Mouse (Mus musculus): ENCODE data around the gene Krt28. TPM values are rescaled to one million over a fixed set of nuclear protein-coding genes. Genes with fewer than 3 reads are reported as not detected.

Krt28 gene
- total and polyA plus RNA-seq, 2 experiments from 2014 or later: 0.10 to 3.1 TPM

GRCm38 (mm10) chr11:99337866-99338265, 36.8 kb downstream of the Krt28 start, which contains the start of gene Krt26:
TSS of gene Krt26 (minus strand) at chr11:99337966.
- H3K27me3 ChIP-seq (ENCODE audit: control insufficient read depth, insufficient read depth, low read length): no peaks in the 10 kb centered on the region
- no peak for TF ChIP-seq EP300 (IDR thresholded peaks at IDR 0.05; ENCODE audit: low read depth)
- TF ChIP-seq CTCF (IDR thresholded peaks at IDR 0.05; ENCODE audit: low read depth): no peak
- no peaks in the 10 kb centered on the region for H3K9me3 ChIP-seq (replicated peaks; ENCODE audit: control insufficient read depth, low read length)
- 83% methylated on average over 11 of the region's 11 CpGs for WGBS
- H3K9ac ChIP-seq (replicated peaks; ENCODE audit: low read depth, low read length): no peak within 1 kb of the TSS
- H3K4me1 ChIP-seq (ENCODE audit: control insufficient read depth, insufficient read depth): no peaks in the 10 kb centered on the region
- ATAC-seq (ENCODE audit: insufficient read depth, low read depth) (no peak), DNase-seq (ENCODE audit: low spot score) (no peak)
- no peak within 1 kb of the TSS for H3K4me2 ChIP-seq (ENCODE audit: low read depth, low read length)
- H3K4me3 ChIP-seq (ENCODE audit: low read depth, low read length): no peak within 1 kb of the TSS
- H3K36me3 ChIP-seq (replicated peaks; ENCODE audit: control insufficient read depth, insufficient read depth, low read length): no peaks in the 10 kb centered on the region
- no peak within 1 kb of the TSS for H3K27ac ChIP-seq (ENCODE audit: low read depth)

GRCm38 (mm10) chr11:99333426-99333825, 41.3 kb downstream of the Krt28 start:
- no peaks in the 10 kb centered on the region for H3K4me1 ChIP-seq (ENCODE audit: control insufficient read depth, insufficient read depth)
- TF ChIP-seq CTCF (IDR thresholded peaks at IDR 0.05; ENCODE audit: low read depth) (no peak), EP300 (IDR thresholded peaks at IDR 0.05; ENCODE audit: low read depth) (no peak)

GRCm38 (mm10) chr11:99329655-99330054, 45.0 kb downstream of the Krt28 start:
- no peak for ATAC-seq (ENCODE audit: insufficient read depth, low read depth)
- no peak overlapping the region for H3K4me3 ChIP-seq (ENCODE audit: low read depth, low read length)
- no peaks in the 10 kb centered on the region for H3K36me3 ChIP-seq (replicated peaks; ENCODE audit: control insufficient read depth, insufficient read depth, low read length)
- no peaks in the 10 kb centered on the region for H3K4me1 ChIP-seq (ENCODE audit: control insufficient read depth, insufficient read depth)
- no peak for DNase-seq (ENCODE audit: low spot score)
- no peak overlapping the region for H3K27ac ChIP-seq (ENCODE audit: low read depth)
- TF ChIP-seq EP300 (IDR thresholded peaks at IDR 0.05; ENCODE audit: low read depth): no peak
- TF ChIP-seq CTCF (IDR thresholded peaks at IDR 0.05; ENCODE audit: low read depth): no peak
- WGBS: 63% methylated on average over 2 of the region's 2 CpGs
- no peak overlapping the region for H3K9ac ChIP-seq (replicated peaks; ENCODE audit: low read depth, low read length)
- no peak overlapping the region for H3K4me2 ChIP-seq (ENCODE audit: low read depth, low read length)
- H3K27me3 ChIP-seq (ENCODE audit: control insufficient read depth, insufficient read depth, low read length): no peaks in the 10 kb centered on the region
- H3K9me3 ChIP-seq (replicated peaks; ENCODE audit: control insufficient read depth, low read length): no peaks in the 10 kb centered on the region

More at GRCm38 (mm10) chr11:99333426-99333825, 41.3 kb downstream of the Krt28 start:
- ATAC-seq (ENCODE audit: insufficient read depth, low read depth) (no peak), DNase-seq (ENCODE audit: low spot score) (no peak)
- WGBS: 72% methylated on average over 13 of the region's 13 CpGs
- no peaks in the 10 kb centered on the region for H3K27me3 ChIP-seq (ENCODE audit: control insufficient read depth, insufficient read depth, low read length)
- no peak overlapping the region for H3K4me3 ChIP-seq (ENCODE audit: low read depth, low read length)
- no peak overlapping the region for H3K4me2 ChIP-seq (ENCODE audit: low read depth, low read length)
- no peaks in the 10 kb centered on the region for H3K36me3 ChIP-seq (replicated peaks; ENCODE audit: control insufficient read depth, insufficient read depth, low read length)
- no peaks in the 10 kb centered on the region for H3K9me3 ChIP-seq (replicated peaks; ENCODE audit: control insufficient read depth, low read length)
- no peak overlapping the region for H3K27ac ChIP-seq (ENCODE audit: low read depth)
- H3K9ac ChIP-seq (replicated peaks; ENCODE audit: low read depth, low read length): no peak overlapping the region

GRCm38 (mm10) chr11:99322851-99323250, 51.9 kb downstream of the Krt28 start, which contains the start of gene Krt25:
TSS of gene Krt25 (minus strand) at chr11:99322951.
- 85% methylated on average over 11 of the region's 11 CpGs for WGBS
- no peak for ATAC-seq (ENCODE audit: insufficient read depth, low read depth)
- no peak for TF ChIP-seq CTCF (IDR thresholded peaks at IDR 0.05; ENCODE audit: low read depth)
- no peak for TF ChIP-seq EP300 (IDR thresholded peaks at IDR 0.05; ENCODE audit: low read depth)

GRCm38 (mm10) chr11:99321094-99321493, 53.6 kb downstream of the Krt28 start:
- Histone ChIP-seq H3K27me3 (ENCODE audit: control insufficient read depth, insufficient read depth, low read length) (no peaks in the 10 kb centered on the region), H3K9me3 (replicated peaks; ENCODE audit: control insufficient read depth, low read length) (no peaks in the 10 kb centered on the region), H3K27ac (ENCODE audit: low read depth) (no peak overlapping the region), H3K4me1 (ENCODE audit: control insufficient read depth, insufficient read depth) (no peaks in the 10 kb centered on the region), H3K9ac (replicated peaks; ENCODE audit: low read depth, low read length) (no peak overlapping the region), H3K4me2 (ENCODE audit: low read depth, low read length) (no peak overlapping the region), H3K36me3 (replicated peaks; ENCODE audit: control insufficient read depth, insufficient read depth, low read length) (no peaks in the 10 kb centered on the region), H3K4me3 (ENCODE audit: low read depth, low read length) (no peak overlapping the region)
- DNase-seq (ENCODE audit: low spot score): no peak
- no peak for ATAC-seq (ENCODE audit: insufficient read depth, low read depth)
- 80% methylated on average over 14 of the region's 14 CpGs for WGBS
- no peak for TF ChIP-seq CTCF (IDR thresholded peaks at IDR 0.05; ENCODE audit: low read depth)
- TF ChIP-seq EP300 (IDR thresholded peaks at IDR 0.05; ENCODE audit: low read depth): no peak

More at GRCm38 (mm10) chr11:99322851-99323250, 51.9 kb downstream of the Krt28 start, which contains the start of gene Krt25:
- Histone ChIP-seq H3K36me3 (replicated peaks; ENCODE audit: control insufficient read depth, insufficient read depth, low read length) (no peaks in the 10 kb centered on the region), H3K4me2 (ENCODE audit: low read depth, low read length) (no peak within 1 kb of the TSS), H3K9me3 (replicated peaks; ENCODE audit: control insufficient read depth, low read length) (no peaks in the 10 kb centered on the region), H3K27ac (ENCODE audit: low read depth) (no peak within 1 kb of the TSS), H3K9ac (replicated peaks; ENCODE audit: low read depth, low read length) (no peak within 1 kb of the TSS), H3K4me1 (ENCODE audit: control insufficient read depth, insufficient read depth) (no peaks in the 10 kb centered on the region), H3K4me3 (ENCODE audit: low read depth, low read length) (no peak within 1 kb of the TSS), H3K27me3 (ENCODE audit: control insufficient read depth, insufficient read depth, low read length) (no peaks in the 10 kb centered on the region)
- no peak for DNase-seq (ENCODE audit: low spot score)

- TF ChIP-seq EP300 (IDR thresholded peaks at IDR 0.05; ENCODE audit: low read depth): no peak
- TF ChIP-seq CTCF (IDR thresholded peaks at IDR 0.05; ENCODE audit: low read depth): no peak
- Histone ChIP-seq H3K36me3 (replicated peaks; ENCODE audit: control insufficient read depth, insufficient read depth, low read length) (no peaks in the 10 kb centered on the region), H3K9ac (replicated peaks; ENCODE audit: low read depth, low read length) (no peak overlapping the region), H3K27ac (ENCODE audit: low read depth) (no peak overlapping the region), H3K4me2 (ENCODE audit: low read depth, low read length) (peak overlapping the region; percentile 45), H3K9me3 (replicated peaks; ENCODE audit: control insufficient read depth, low read length) (no peaks in the 10 kb centered on the region), H3K4me3 (ENCODE audit: low read depth, low read length) (peak overlapping the region; percentile 7; the same call in 1 of the 2 replicates), H3K4me1 (ENCODE audit: control insufficient read depth, insufficient read depth) (no peaks in the 10 kb centered on the region), H3K27me3 (ENCODE audit: control insufficient read depth, insufficient read depth, low read length) (no peaks in the 10 kb centered on the region)
- DNase-seq (ENCODE audit: low spot score) (peak; percentile 30), ATAC-seq (ENCODE audit: insufficient read depth, low read depth) (peak; percentile 79)
- WGBS: 22% methylated on average over 9 of the region's 9 CpGs
Measured at GRCm38 (mm10) chr11:99319127-99319526, 55.6 kb downstream of the Krt28 start.

Measured in heart, postnatal 0 days (tissue).